Mouse (Mus musculus) cortical plate, adult 2 months (tissue): ENCODE results near the gene Sap25. TPM values are rescaled to one million over a fixed set of nuclear protein-coding genes. Genes with fewer than 3 reads are reported as not detected.

Experiments
- H3K27ac ChIP-seq: fragments of 200-500 bp; 2 replicates; pipeline ENCODE4 v1.5.1; 2012; ENCODE audit warnings: low read length, control low read depth, inconsistent platforms; ENCODE audit not compliant: insufficient read depth
- H3K4me1 ChIP-seq: fragments of 200-500 bp; 2 replicates; pipeline ENCODE4 v1.6.1; 2011; ENCODE audit warnings: low read length; ENCODE audit not compliant: control insufficient read depth, insufficient read depth
- H3K4me3 ChIP-seq: fragments of 200-500 bp; 2 replicates; pipeline ENCODE4 v1.5.1; 2011; ENCODE audit warnings: mild to moderate bottlenecking, low read length, control low read depth; ENCODE audit not compliant: insufficient read depth
- CTCF ChIP-seq: fragments of 200-500 bp; IDR thresholded peaks from 2 replicates; pipeline ENCODE4 v1.5.1; 2011; ENCODE audit warnings: mild to moderate bottlenecking, control low read depth, low read length; ENCODE audit not compliant: insufficient read depth; ENCODE audit errors: extremely low read depth
- POLR2A ChIP-seq: fragments of 200-500 bp; IDR thresholded peaks from 2 replicates; pipeline ENCODE4 v1.6.1; 2011; ENCODE audit warnings: mild to moderate bottlenecking, low read length, control low read depth; ENCODE audit not compliant: insufficient read depth; ENCODE audit errors: extremely low read depth
- polyA plus RNA-seq: library from polyadenylated mRNA; depleted of rRNA; stranded (reverse); fragments of >200 nt; gene quantifications from 2 replicates; pipeline ENCODE4 v1.2.3, GENCODE M21; 2012

Gene Sap25
- polyA plus RNA-seq, 1 experiment: 26.0 TPM

DNA sequence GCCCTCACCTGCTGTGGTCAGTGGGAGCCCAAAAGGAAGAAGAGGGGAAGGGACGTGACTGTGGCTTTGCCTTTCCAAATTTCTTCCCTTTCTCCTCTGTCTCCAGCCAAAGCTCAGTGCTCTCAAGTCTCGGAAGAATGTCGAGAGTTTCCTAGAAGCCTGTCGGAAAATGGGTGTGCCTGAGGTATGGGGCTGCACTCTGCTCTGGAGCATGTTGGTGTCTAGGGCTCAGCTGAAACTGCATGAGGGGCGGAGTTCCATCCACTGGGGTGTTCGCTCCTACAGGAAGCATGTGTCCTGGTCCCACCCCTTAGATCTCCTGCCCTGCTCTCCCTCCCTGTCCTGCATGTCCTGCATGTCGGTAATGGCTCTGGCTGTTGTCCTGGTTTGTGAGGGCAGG, 1.7 kb upstream of the Sap25 start:
- H3K4me3 ChIP-seq: no peak overlapping the region
- no peaks in the 10 kb centered on the region for H3K4me1 ChIP-seq
- TF ChIP-seq POLR2A (no peak), CTCF (no peak)
- H3K27ac ChIP-seq: no peak overlapping the region

DNA sequence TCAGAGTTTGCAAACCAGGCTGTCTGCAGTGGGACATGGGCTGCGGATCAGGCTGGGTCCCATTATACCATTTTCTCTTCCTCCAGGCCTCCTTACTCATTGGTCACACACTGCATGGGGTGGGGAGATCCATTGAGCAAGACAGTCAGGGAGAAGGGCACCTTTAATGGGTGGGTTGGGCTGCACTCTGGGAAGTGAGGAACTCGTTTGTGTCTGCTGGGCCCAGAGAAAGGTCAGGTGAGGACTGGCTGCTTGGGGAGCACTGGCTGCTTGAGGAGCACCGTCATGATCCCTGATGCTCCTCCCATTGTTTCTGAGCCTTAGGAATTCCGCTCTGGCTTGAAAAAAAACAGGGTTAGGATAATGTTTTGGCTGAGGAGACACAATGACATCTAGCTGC, 1.8 kb downstream of the Sap25 start:
- no peak overlapping the region for H3K27ac ChIP-seq
- H3K4me3 ChIP-seq: no peak overlapping the region

DNA sequence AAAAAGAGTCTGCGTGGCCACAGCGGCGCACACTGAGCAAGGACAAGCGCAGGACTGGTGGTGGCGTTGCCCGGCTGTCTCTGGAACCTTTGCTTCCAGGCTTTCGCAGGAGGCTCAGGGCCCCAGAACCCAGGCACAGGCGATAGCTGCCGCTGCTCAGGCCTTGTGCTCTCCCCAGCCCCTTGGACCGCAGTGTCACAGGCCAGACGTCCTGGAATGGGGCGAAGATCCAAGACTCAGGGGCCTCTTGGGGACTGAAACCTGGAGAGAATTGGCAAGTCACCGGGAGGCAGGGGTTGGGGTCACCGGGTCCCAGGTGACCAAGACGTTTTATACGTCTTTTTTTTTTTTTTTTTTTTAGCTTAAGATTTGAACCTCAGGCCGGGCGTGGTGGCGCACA, 3.4 kb downstream of the Sap25 start:
- no peak overlapping the region for H3K4me3 ChIP-seq
- no peak for TF ChIP-seq CTCF
- TF ChIP-seq POLR2A: no peak
- peaks cover 3% of the 10 kb centered on the region; the same call in 1 of the 2 replicates for H3K4me1 ChIP-seq
- no peak overlapping the region for H3K27ac ChIP-seq

More for the DNA sequence above, 1.8 kb downstream of the Sap25 start:
- TF ChIP-seq CTCF (no peak), POLR2A (no peak)
- H3K4me1 ChIP-seq: no peaks in the 10 kb centered on the region

DNA sequence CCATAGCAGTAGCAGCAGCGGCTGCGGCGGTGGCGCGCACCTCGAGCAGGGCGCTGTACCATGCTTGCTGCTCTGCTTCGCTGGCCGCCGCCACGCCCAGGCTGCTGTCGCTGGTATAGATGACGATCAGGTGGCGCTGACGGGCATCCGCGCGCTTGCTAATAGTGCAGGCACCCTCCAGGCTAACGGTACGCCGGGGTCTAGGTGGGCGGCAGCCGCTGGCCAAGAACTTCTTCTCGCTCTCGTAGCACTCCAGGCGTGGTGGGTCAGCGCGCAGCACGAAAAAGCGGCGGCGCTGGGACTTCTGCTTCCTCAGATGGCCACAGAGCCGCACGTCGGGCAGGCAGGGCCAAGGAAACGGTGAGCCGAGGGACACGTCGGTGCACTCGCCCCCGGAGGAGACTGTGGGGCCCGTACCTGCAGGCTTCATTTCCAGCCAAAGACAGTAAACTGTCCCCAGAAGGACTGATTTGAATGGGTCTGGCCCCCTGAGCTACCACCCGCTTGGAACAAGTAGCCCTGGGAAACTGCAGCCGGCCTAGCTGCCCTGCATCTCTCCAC, 4.0 kb downstream of the Sap25 start:
- TF ChIP-seq CTCF (no peak), POLR2A (no peak)
- Histone ChIP-seq H3K4me3 (peak overlapping the region; percentile 12; the same call in 1 of the 2 replicates), H3K4me1 (peaks cover 3% of the 10 kb centered on the region; the same call in 1 of the 2 replicates), H3K27ac (no peak overlapping the region)

DNA sequence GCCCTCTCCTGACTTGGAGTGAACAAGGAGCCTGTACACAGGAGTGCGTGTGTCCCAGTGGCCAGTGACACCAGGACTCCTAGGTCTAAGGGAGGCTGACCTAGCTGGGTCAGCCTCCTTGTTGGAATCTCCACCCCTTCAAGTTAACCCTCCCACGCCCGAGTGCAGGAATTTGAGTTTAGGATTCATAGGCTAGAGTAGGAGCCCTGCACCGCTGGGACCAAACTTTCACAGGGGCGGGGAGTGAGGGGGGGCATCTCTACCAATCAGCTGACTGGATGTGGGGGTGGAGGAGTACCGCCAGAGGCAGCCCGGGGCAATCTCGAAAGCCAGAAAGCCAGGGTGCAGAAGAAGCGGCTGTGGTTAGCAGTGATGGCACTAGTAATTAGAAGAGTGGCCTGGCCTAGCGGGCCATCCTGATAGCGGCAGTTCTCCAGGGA, 4.5 kb downstream of the Sap25 start, which contains the start of gene Irs3:
Irs3 (minus strand) TSS at position 63 of the 440 bp plus-strand sequence.
- H3K4me3 ChIP-seq: peak within 1 kb of the TSS; percentile 12; the same call in 1 of the 2 replicates
- no peak within 1 kb of the TSS for H3K27ac ChIP-seq
- peaks cover 3% of the 10 kb centered on the region; the same call in 1 of the 2 replicates for H3K4me1 ChIP-seq
- TF ChIP-seq CTCF (no peak), POLR2A (no peak)

DNA sequence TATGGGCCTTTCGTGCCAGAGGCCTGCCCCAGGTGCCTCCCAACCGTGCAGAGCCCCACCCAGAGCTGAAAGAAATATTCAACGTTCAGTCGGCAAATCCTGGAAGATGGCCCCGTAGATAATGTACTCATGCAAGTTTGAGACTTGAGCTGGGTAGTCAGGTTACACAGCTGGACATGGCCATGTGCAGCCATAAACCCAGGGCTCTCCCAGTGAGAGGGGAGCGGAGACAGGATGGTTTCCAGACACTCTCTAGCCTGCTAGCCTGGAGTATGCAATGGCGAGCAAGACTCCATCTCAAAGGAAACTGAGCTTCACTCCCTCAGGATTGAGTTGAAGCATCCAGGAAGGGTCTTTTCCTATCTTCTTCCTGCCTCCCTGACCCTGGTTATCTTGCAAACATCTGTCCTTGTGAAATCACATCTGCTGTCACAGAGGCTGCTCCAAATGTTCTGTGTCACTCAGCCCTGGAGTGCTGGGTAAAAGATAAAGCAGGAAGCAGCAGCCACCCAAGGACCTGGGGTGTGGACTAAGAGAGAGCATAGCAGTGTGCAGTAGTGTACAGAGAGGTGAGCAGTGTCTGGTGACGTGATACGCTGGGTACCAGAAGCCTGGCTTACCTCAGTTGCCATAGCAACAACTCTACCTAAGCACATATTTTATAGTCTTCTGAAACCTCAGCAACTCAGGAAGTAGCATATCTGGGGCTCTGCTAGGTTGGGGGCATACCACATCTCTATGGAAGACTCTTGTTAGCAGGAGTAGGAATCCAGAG, 6.9 kb downstream of the Sap25 start:
- Histone ChIP-seq H3K4me1 (peaks cover 3% of the 10 kb centered on the region; the same call in 1 of the 2 replicates), H3K4me3 (no peak overlapping the region), H3K27ac (no peak overlapping the region)
- TF ChIP-seq CTCF (no peak), POLR2A (no peak)

DNA sequence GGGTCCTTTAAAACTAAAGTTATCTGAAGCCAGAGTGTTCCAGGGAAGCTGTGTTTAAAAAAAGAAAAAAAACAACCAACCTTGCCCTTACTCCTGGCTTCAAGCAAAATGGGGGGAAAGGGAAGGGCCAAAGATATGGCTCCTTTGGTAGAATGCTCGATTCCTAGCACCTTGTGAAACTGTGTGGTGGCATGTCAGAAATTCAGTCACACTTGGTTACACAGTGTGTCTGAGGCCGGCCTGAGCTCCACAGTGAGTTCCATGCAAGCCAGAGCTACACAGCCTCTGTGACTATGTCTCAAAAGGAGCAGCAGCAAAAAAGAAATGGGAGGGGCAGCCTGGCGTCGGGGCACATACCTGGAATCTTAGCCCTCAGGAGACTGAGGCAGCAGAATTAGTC, 8.1 kb downstream of the Sap25 start:
- no peak overlapping the region for H3K27ac ChIP-seq
- TF ChIP-seq POLR2A: no peak
- TF ChIP-seq CTCF: no peak
- H3K4me3 ChIP-seq: no peak overlapping the region

DNA sequence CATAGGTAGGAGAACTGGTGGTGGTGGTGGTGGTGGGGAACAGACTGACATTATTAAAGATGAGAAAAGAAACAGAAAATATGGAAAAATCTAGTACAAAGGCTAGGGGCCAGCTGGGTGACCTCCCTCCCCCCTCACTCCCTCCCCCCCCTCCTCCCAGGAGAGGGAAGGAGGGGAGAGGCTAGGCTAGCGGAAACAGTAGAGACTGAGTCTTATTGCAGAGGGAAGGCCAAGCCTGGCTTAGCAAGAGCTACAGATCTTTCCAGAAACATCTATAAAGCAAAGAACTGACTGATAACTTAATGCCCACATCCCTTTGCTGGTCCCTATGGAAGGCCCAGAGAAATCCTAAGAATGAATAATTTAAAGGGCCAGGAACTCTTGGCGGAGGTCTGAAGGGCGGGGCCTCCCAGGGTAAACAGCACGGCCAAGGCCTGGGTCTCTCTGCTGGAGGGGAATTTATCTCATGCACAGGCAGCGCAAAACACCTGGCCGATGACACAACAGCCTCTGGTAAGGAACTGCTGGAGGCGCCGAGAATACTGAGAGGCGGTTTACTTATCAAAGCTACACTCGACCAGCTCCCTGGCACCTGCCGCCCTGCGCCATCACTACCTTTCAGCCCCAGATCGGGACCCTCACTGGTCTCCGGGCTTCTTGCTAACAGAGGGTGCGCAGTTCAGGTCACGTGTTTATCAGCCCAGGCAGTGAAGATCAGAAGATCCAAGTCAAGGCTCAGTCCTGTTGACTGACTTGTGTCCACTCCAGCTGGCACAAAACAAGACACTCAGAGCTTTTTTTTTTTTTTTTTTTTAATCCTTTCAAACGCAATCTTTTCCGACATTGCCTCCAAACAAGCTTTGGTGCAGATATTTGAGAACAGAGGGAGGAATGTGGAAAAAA, 8.8 kb downstream of the Sap25 start:
- peaks cover 3% of the 10 kb centered on the region; the same call in 1 of the 2 replicates for H3K4me1 ChIP-seq
- H3K4me3 ChIP-seq: no peak overlapping the region
- TF ChIP-seq POLR2A: no peak
- TF ChIP-seq CTCF: no peak
- H3K27ac ChIP-seq: no peak overlapping the region

More for the DNA sequence above, 8.1 kb downstream of the Sap25 start:
- H3K4me1 ChIP-seq: peaks cover 3% of the 10 kb centered on the region; the same call in 1 of the 2 replicates

DNA sequence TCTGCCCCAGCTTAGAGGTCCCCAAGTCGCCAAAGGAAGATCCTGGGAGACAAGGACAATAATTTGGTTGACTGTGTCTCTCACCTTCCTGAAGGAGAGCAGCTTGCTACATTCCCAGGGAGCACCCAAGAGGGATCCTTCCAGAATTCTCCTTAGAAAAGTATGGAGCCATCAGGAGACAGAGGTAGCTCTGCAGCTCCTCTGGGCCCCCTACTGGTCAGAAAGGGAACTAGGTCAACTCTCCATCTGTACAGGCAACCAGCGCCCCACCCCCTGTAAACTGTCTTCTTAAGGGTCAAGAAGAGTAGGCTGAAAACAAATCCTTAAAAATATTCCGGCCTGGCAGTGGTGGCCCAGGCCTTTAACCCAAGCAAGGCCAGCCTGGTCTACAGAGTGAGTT, 11.3 kb downstream of the Sap25 start:
- Histone ChIP-seq H3K4me1 (peaks cover 3% of the 10 kb centered on the region; the same call in 1 of the 2 replicates), H3K27ac (no peak overlapping the region), H3K4me3 (no peak overlapping the region)
- TF ChIP-seq CTCF (peak; percentile 69), POLR2A (no peak)
